Mouse (Mus musculus) forebrain, embryonic 11.5 days (tissue): Measurements from ENCODE around the gene Olfr1191-ps1. TPM values are rescaled to one million over a fixed set of nuclear protein-coding genes. Genes with fewer than 3 reads are reported as not detected.
"Not testable (repeated sequence)": the region's sequence is repeated elsewhere in the genome, so short reads cannot be mapped to it uniquely, and the experiment has no call there.

Source experiments
- ATAC-seq: fragments of 200-750 bp; cut with Nextera tagmentation; replicated peaks from 2 replicates; pipeline ENCODE4 v1.8.0; 2017; ENCODE audit warnings: moderate TSS enrichment; ENCODE audit not compliant: low FRiP score
- DNase-seq: peaks from one replicate; pipeline ENCODE4 v3.0.0-alpha.2; 2017; ENCODE audit warnings: low spot score
- H3K27ac ChIP-seq: fragments of 300-500 bp; sonication (generic); 2 replicates; pipeline ENCODE4 v1.5.1; 2014; ENCODE audit warnings: low read depth, low read length
- H3K27me3 ChIP-seq: fragments of 300-500 bp; sonication (generic); 2 replicates; pipeline ENCODE4 v1.6.1; 2014; ENCODE audit warnings: mild to moderate bottlenecking, low read length, mixed read lengths; ENCODE audit not compliant: control insufficient read depth, insufficient read depth
- H3K36me3 ChIP-seq: fragments of 300-500 bp; sonication (generic); 2 replicates; pipeline ENCODE4 v1.6.1; 2014; ENCODE audit warnings: mild to moderate bottlenecking, low read length, moderate library complexity, mixed read lengths; ENCODE audit not compliant: control insufficient read depth, insufficient read depth
- H3K4me1 ChIP-seq: fragments of 300-500 bp; sonication (generic); replicated peaks from 2 replicates; pipeline ENCODE4 v1.6.1; 2014; ENCODE audit warnings: low read length, mixed read lengths; ENCODE audit not compliant: control insufficient read depth, insufficient read depth
- H3K4me2 ChIP-seq: fragments of 300-500 bp; sonication (generic); 2 replicates; pipeline ENCODE4 v1.6.1; 2014; ENCODE audit warnings: low read depth, mild to moderate bottlenecking, low read length, moderate library complexity, mixed read lengths; ENCODE audit not compliant: severe bottlenecking
- H3K4me3 ChIP-seq: fragments of 300-500 bp; sonication (generic); 2 replicates; pipeline ENCODE4 v1.5.1; 2014; ENCODE audit warnings: low read depth, low read length
- H3K9ac ChIP-seq: fragments of 300-500 bp; sonication (generic); 2 replicates; pipeline ENCODE4 v1.6.1; 2014; ENCODE audit warnings: low read length
- H3K9me3 ChIP-seq: fragments of 300-500 bp; sonication (generic); 2 replicates; pipeline ENCODE4 v1.6.1; 2016; ENCODE audit warnings: low read length, mixed read lengths; ENCODE audit not compliant: control insufficient read depth
- WGBS: fragments of 180-500 bp; shearing (Covaris S2); extraction: QIAGEN DNeasy Blood & Tissue Kit; methylation state at CpG from one replicate; pipeline ENCODE4 v1.1.7; 2014; 5-methylcytosine and 5-hydroxymethylcytosine counted together
- polyA plus RNA-seq: library from polyadenylated mRNA; unstranded; fragments of >200 nt; fragmentation: Nextera tagmentation; extraction: Ambion mirVana; gene quantifications from 2 replicates; pipeline ENCODE4 v1.2.1, GENCODE M21; 2014

Olfr1191-ps1 gene
- polyA plus RNA-seq = not detected in 2 replicates

DNA sequence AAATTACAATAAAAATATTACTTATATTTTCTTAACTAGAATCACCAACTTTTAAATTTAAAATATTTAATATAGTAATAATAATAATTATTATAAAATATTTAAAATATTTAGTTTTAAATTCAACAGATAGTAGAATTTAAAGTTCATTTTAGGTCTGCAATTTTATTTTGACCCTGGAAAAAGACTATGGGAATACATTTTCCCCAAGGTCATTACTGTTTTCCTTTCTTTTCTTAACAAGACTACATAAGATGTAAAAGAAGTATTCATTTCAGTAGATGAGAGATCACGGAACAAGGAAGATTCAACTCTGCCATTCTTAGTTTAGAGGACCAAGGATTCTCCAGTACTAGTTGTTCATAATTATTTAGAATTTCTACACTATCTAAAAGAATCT lies at the start of gene Olfr1191-ps1:
TSS of gene Olfr1191-ps1 (plus strand) at position 301 of the 400 bp plus-strand sequence.
- not testable (repeated sequence) for H3K36me3 ChIP-seq, H3K27ac ChIP-seq, DNase-seq, H3K4me2 ChIP-seq, H3K9me3 ChIP-seq, H3K4me3 ChIP-seq, H3K27me3 ChIP-seq, ATAC-seq, H3K9ac ChIP-seq, H3K4me1 ChIP-seq
- WGBS = 84% methylated on average over 1 of the region's 1 CpGs

DNA sequence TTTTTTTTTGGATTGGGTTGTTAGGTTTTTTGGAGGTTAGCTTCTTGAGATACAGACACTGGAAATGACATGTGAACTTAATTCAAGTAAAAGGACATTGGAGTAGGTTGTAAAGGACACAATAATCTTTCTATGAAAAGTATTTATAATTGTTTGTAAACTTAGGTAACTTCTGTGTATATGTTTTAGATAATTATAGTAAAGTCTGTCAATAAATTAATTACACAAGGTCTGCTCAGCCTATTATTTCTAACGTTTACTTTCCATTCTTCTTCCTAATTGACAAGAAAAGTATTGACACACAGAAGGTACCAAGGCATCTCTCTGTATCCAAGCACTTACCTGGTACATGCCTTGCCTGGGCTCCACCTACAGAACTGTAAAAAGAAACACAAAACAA lies 7.9 kb downstream of the Olfr1191-ps1 start, which contains the start of gene Olfr1192-ps1:
TSS of gene Olfr1192-ps1 (plus strand) at position 301 of the 400 bp plus-strand sequence.
- H3K4me3 ChIP-seq = no peak within 1 kb of the TSS
- WGBS = 48% methylated on average over 1 of the region's 1 CpGs
- no peaks in the 10 kb centered on the region for H3K4me1 ChIP-seq
- no peak within 1 kb of the TSS for H3K9ac ChIP-seq
- no peaks in the 10 kb centered on the region for H3K9me3 ChIP-seq
- H3K27ac ChIP-seq = no peak within 1 kb of the TSS
- no peaks in the 10 kb centered on the region for H3K27me3 ChIP-seq
- ATAC-seq (no peak), DNase-seq (no peak)
- H3K36me3 ChIP-seq = no peaks in the 10 kb centered on the region
- no peak within 1 kb of the TSS for H3K4me2 ChIP-seq

- H3K4me1 ChIP-seq, H3K27me3 ChIP-seq, H3K4me3 ChIP-seq, H3K36me3 ChIP-seq, H3K9ac ChIP-seq, H3K9me3 ChIP-seq, ATAC-seq, DNase-seq, H3K27ac ChIP-seq, H3K4me2 ChIP-seq: not testable (repeated sequence)
These were observed 35.0 kb downstream of the Olfr1191-ps1 start, which contains the start of gene Olfr1193 for GRCm38 (mm10) chr2:88675328-88675727. Olfr1193 (plus strand) TSS chr2:88675628.

GRCm38 (mm10) chr2:88689087-88689486 lies 48.7 kb downstream of the Olfr1191-ps1 start, which contains the start of gene Olfr1195:
Olfr1195 (minus strand) TSS chr2:88689187.
- H3K9me3 ChIP-seq = no peaks in the 10 kb centered on the region
- no peaks in the 10 kb centered on the region for H3K4me1 ChIP-seq
- H3K4me3 ChIP-seq = no peak within 1 kb of the TSS
- no peak for DNase-seq
- H3K4me2 ChIP-seq = no peak within 1 kb of the TSS
- H3K36me3 ChIP-seq = no peaks in the 10 kb centered on the region
- H3K27me3 ChIP-seq = no peaks in the 10 kb centered on the region
- ATAC-seq = no peak
- no peak within 1 kb of the TSS for H3K9ac ChIP-seq
- no peak within 1 kb of the TSS for H3K27ac ChIP-seq

Other genes starting within 250 kb of the Olfr1191-ps1 start
- gene Olfr1179, start 234.1 kb upstream of the Olfr1191-ps1 start, polyA plus RNA-seq = not detected in 2 replicates
- not detected in 2 replicates for gene Olfr1180, start 221.4 kb upstream of the Olfr1191-ps1 start, polyA plus RNA-seq
- not detected in 2 replicates for gene Olfr1181, start 214.4 kb upstream of the Olfr1191-ps1 start, polyA plus RNA-seq
- not detected in 2 replicates for gene Gm13757, start 191.4 kb upstream of the Olfr1191-ps1 start, polyA plus RNA-seq
- not detected in 2 replicates for gene Olfr1183, start 185.7 kb upstream of the Olfr1191-ps1 start, polyA plus RNA-seq
- gene Olfr1184, start 156.9 kb upstream of the Olfr1191-ps1 start, polyA plus RNA-seq = not detected in 2 replicates
- gene Olfr1185-ps1, start 147.2 kb upstream of the Olfr1191-ps1 start, polyA plus RNA-seq = not detected in 2 replicates
- gene Olfr1186, start 122.0 kb upstream of the Olfr1191-ps1 start, polyA plus RNA-seq = not detected in 2 replicates
- gene Olfr1188, start 83.6 kb upstream of the Olfr1191-ps1 start, polyA plus RNA-seq = not detected in 2 replicates
- not detected in 2 replicates for gene Olfr1189, start 54.1 kb upstream of the Olfr1191-ps1 start, polyA plus RNA-seq
- not detected in 2 replicates for gene Olfr1192-ps1, start 8.0 kb downstream of the Olfr1191-ps1 start, polyA plus RNA-seq
- not detected in 2 replicates for gene Olfr1193, start 35.1 kb downstream of the Olfr1191-ps1 start, polyA plus RNA-seq
- gene Olfr1195, start 48.6 kb downstream of the Olfr1191-ps1 start, polyA plus RNA-seq = not detected in 2 replicates
- not detected in 2 replicates for gene Olfr1196, start 64.1 kb downstream of the Olfr1191-ps1 start, polyA plus RNA-seq
- gene Olfr1197, start 91.8 kb downstream of the Olfr1191-ps1 start, polyA plus RNA-seq = not detected in 2 replicates
- gene Olfr1198, start 110.8 kb downstream of the Olfr1191-ps1 start, polyA plus RNA-seq = not detected in 2 replicates
- gene Olfr1199, start 119.9 kb downstream of the Olfr1191-ps1 start, polyA plus RNA-seq = not detected in 2 replicates
- not detected in 2 replicates for gene Olfr1200, start 129.9 kb downstream of the Olfr1191-ps1 start, polyA plus RNA-seq
- gene Olfr1201, start 152.5 kb downstream of the Olfr1191-ps1 start, polyA plus RNA-seq = not detected in 2 replicates
- not detected in 2 replicates for gene Olfr1202, start 174.0 kb downstream of the Olfr1191-ps1 start, polyA plus RNA-seq
- gene Olfr1205, start 189.2 kb downstream of the Olfr1191-ps1 start, polyA plus RNA-seq = not detected in 2 replicates
- not detected in 2 replicates for gene Olfr1204, start 208.8 kb downstream of the Olfr1191-ps1 start, polyA plus RNA-seq
- gene Olfr1206, start 222.7 kb downstream of the Olfr1191-ps1 start, polyA plus RNA-seq = not detected in 2 replicates